Mouse (Mus musculus) liver, adult 10 weeks (tissue): ENCODE data around the gene Dedd2. TPM values are rescaled to one million over a fixed set of nuclear protein-coding genes. Genes with fewer than 3 reads are reported as not detected.

ENCODE experiments used
- polyA plus RNA-seq: library from polyadenylated mRNA; stranded (reverse); fragments of 350-450 nt; fragmentation: Illumina TruSeq; extraction: RNeasy Lipid Tissue Mini Kit (QIAGEN cat#74804); gene quantifications from one replicate; pipeline ENCODE4 v1.2.3, GENCODE M21; 2014; ENCODE audit warnings: low read depth, low replicate concordance

Dedd2 gene
- 0.45 TPM for polyA plus RNA-seq

GRCm38 (mm10) chr7:25220457-25221101 is at the start of gene Dedd2:
Dedd2 (minus strand) TSS chr7:25220615.

GRCm38 (mm10) chr7:25267301-25267750 is 46.9 kb upstream of the Dedd2 start, which contains the start of gene Cic:
Cic (plus strand) TSS chr7:25267704.

GRCm38 (mm10) chr7:25250141-25250972 is 29.9 kb upstream of the Dedd2 start, which contains the start of gene Erf:
Erf (minus strand) TSS chr7:25250761.

GRCm38 (mm10) chr7:25237249-25238014 is 17.0 kb upstream of the Dedd2 start, which contains the start of gene Gsk3a:
Gsk3a (minus strand) TSS chr7:25237851.

GRCm38 (mm10) chr7:25221102-25221883 is 878 bp upstream of the Dedd2 start, which contains the start of gene Zfp526:
Zfp526 (plus strand) TSS chr7:25221425.

GRCm38 (mm10) chr7:25179606-25180161 is 40.7 kb downstream of the Dedd2 start, which contains the start of gene Pou2f2:
Pou2f2 (minus strand) TSS chr7:25179726.

Other genes starting within 250 kb of the Dedd2 start
- gene Rabac1, start 247.9 kb downstream of the Dedd2 start, polyA plus RNA-seq: 1.6 TPM
- gene Atp1a3, start 214.7 kb downstream of the Dedd2 start, polyA plus RNA-seq: not detected
- 0.32 TPM for gene Grik5, start 148.3 kb downstream of the Dedd2 start, polyA plus RNA-seq
- gene Zfp574, start 148.0 kb downstream of the Dedd2 start, polyA plus RNA-seq: 0.42 TPM
- gene Pou2f2, start 40.9 kb downstream of the Dedd2 start, polyA plus RNA-seq: 0.32 TPM
- gene Zfp526, start 810 bp upstream of the Dedd2 start, polyA plus RNA-seq: 0.58 TPM
- gene Gsk3a, start 17.2 kb upstream of the Dedd2 start, polyA plus RNA-seq: 6.8 TPM
- 1.3 TPM for gene Erf, start 30.1 kb upstream of the Dedd2 start, polyA plus RNA-seq
- gene Cic, start 47.1 kb upstream of the Dedd2 start, polyA plus RNA-seq: 5.7 TPM
- 0.69 TPM for gene Pafah1b3, start 77.4 kb upstream of the Dedd2 start, polyA plus RNA-seq
- gene Prr19, start 80.8 kb upstream of the Dedd2 start, polyA plus RNA-seq: not detected
- not detected for gene Tmem145, start 85.5 kb upstream of the Dedd2 start, polyA plus RNA-seq
- gene Megf8, start 96.5 kb upstream of the Dedd2 start, polyA plus RNA-seq: 0.29 TPM
- not detected for gene Cnfn, start 149.1 kb upstream of the Dedd2 start, polyA plus RNA-seq
- gene Lipe, start 178.1 kb upstream of the Dedd2 start, polyA plus RNA-seq: 0.69 TPM
- not detected for gene Cxcl17, start 192.3 kb upstream of the Dedd2 start, polyA plus RNA-seq